Mouse (Mus musculus) heart, embryonic 14.5 days (tissue): Measurements from ENCODE around the gene Ggact. TPM values are rescaled to one million over a fixed set of nuclear protein-coding genes. Genes with fewer than 3 reads are reported as not detected.

ENCODE experiments used
- ATAC-seq: fragments of 200-750 bp; cut with Nextera tagmentation; 2 replicates; pipeline ENCODE4 v1.8.0; 2017; ENCODE audit warnings: low read depth, moderate TSS enrichment; ENCODE audit not compliant: insufficient number of reproducible peaks, insufficient read depth, low FRiP score
- H3K27ac ChIP-seq, 2 experiments: fragments of 200-500 bp in 1 of 2; fragments of 300-500 bp in 1 of 2; sonication (generic) in 1 of 2; replicated peaks in 1 of 2; 2 replicates each; pipeline ENCODE4 v1.5.1; 2012 to 2014; ENCODE audit warnings: low read depth in 2 of 2, low read length in 2 of 2, control low read depth in 1 of 2, mild to moderate bottlenecking in 1 of 2, mixed read lengths in 1 of 2; ENCODE audit not compliant: control insufficient read depth in 1 of 2, insufficient read depth in 1 of 2
- H3K27me3 ChIP-seq: fragments of 300-500 bp; sonication (generic); 2 replicates; pipeline ENCODE4 v1.6.1; 2014; ENCODE audit warnings: mild to moderate bottlenecking, low read length, control low read depth; ENCODE audit not compliant: control insufficient read depth, insufficient read depth
- H3K36me3 ChIP-seq: fragments of 300-500 bp; sonication (generic); 2 replicates; pipeline ENCODE4 v1.6.1; 2014; ENCODE audit warnings: mild to moderate bottlenecking, control low read depth, low read length, mixed read lengths; ENCODE audit not compliant: control insufficient read depth, insufficient read depth
- H3K4me1 ChIP-seq, 2 experiments: fragments of 200-500 bp in 1 of 2; fragments of 300-500 bp in 1 of 2; sonication (generic) in 1 of 2; 2 replicates each; pipeline ENCODE4 v1.6.1; 2012 to 2014; ENCODE audit warnings: low read length in 2 of 2, control low read depth in 1 of 2, mixed read lengths in 1 of 2; ENCODE audit not compliant: control insufficient read depth in 2 of 2, insufficient read depth in 2 of 2
- H3K4me2 ChIP-seq: fragments of 300-500 bp; sonication (generic); 2 replicates; pipeline ENCODE4 v1.6.1; 2014; ENCODE audit warnings: mild to moderate bottlenecking, low read length
- H3K4me3 ChIP-seq, 2 experiments: fragments of 200-500 bp in 1 of 2; fragments of 300-500 bp in 1 of 2; sonication (generic) in 1 of 2; 2 replicates each; pipeline ENCODE4 v1.5.1; 2012 to 2014; ENCODE audit warnings: low read length in 2 of 2, mild to moderate bottlenecking in 2 of 2, control low read depth in 1 of 2, low read depth in 1 of 2, moderate library complexity in 1 of 2; ENCODE audit not compliant: control insufficient read depth in 1 of 2, insufficient read depth in 1 of 2
- H3K9ac ChIP-seq: fragments of 300-500 bp; sonication (generic); 2 replicates; pipeline ENCODE4 v1.6.1; 2014; ENCODE audit warnings: mild to moderate bottlenecking, low read length
- H3K9me3 ChIP-seq: fragments of 300-500 bp; sonication (generic); 2 replicates; pipeline ENCODE4 v1.6.1; 2016; ENCODE audit warnings: low read length, control low read depth; ENCODE audit not compliant: control insufficient read depth
- WGBS: fragments of 180-500 bp; shearing (Covaris S2); extraction: QIAGEN DNeasy Blood & Tissue Kit; methylation state at CpG from one replicate; pipeline ENCODE4 v1.1.7; 2014; 5-methylcytosine and 5-hydroxymethylcytosine counted together
- polyA plus RNA-seq: library from polyadenylated mRNA; unstranded; fragments of >200 nt; fragmentation: Nextera tagmentation; extraction: Ambion mirVana; gene quantifications from 2 replicates; pipeline ENCODE4 v1.2.1, GENCODE M21; 2014

Ggact gene
- polyA plus RNA-seq, 1 experiment from 2014 or later = 18.9 TPM

DNA sequence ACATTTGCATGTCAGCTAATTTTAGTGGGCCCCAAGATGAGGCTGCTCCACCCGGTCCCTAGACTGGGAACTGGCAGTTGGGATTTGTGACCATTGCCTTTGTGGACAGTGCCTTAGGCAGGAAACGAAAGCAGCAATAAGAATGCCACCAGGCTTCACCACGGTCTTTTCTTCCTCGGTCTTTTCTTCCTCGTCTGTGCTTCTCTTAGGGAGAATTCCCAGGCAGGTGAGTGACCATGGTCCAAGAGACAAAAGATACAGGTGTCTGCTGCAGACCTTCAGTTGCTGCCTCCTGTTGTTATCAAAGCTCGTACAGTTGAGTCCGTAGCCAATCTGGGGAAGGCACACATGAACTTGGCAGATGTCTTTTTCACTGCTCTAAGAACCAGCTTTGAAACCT, 33.3 kb downstream of the Ggact start:
- Histone ChIP-seq H3K27ac (no peak overlapping the region), H3K4me2 (no peak overlapping the region), H3K27me3 (no peaks in the 10 kb centered on the region), H3K36me3 (no peaks in the 10 kb centered on the region), H3K4me3 (no peak overlapping the region), H3K4me1 (peaks cover 3 to 6% of the 10 kb centered on the region in 2 experiments), H3K9ac (no peak overlapping the region), H3K9me3 (no peaks in the 10 kb centered on the region)
- no peak for ATAC-seq
- WGBS = 77% methylated on average over 7 of the region's 7 CpGs

GRCm38 (mm10) chr14:122877787-122878186, 35.8 kb downstream of the Ggact start:
- Histone ChIP-seq H3K27ac (no peak overlapping the region), H3K9me3 (no peaks in the 10 kb centered on the region), H3K36me3 (no peaks in the 10 kb centered on the region), H3K4me1 (peaks cover 7 to 14% of the 10 kb centered on the region in 2 experiments), H3K9ac (no peak overlapping the region), H3K4me2 (no peak overlapping the region), H3K27me3 (no peaks in the 10 kb centered on the region), H3K4me3 (no peak overlapping the region)
- 77% methylated on average over 3 of the region's 3 CpGs for WGBS
- ATAC-seq = no peak

DNA sequence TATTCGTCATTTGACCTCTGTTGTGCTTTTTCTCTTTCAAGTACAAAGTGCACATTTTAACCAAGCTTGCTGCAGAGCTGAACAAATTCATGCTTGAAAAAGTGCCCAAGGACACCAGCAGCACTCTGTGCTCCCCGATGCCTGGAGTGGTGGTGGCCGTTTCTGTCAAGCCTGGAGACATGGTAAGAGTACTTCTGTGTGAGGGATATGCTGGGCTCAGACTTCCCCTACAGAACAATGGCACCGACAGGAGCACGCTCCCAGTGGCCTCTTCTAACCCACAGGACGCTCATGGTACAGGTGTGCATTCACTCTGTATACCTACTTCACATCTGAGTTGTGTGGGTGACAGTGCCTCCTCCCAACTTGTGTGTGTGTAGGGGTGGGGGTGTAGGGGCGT, 36.8 kb downstream of the Ggact start:
- WGBS = 64% methylated on average over 7 of the region's 7 CpGs
- H3K27ac ChIP-seq = no peak overlapping the region
- no peak overlapping the region for H3K9ac ChIP-seq

DNA sequence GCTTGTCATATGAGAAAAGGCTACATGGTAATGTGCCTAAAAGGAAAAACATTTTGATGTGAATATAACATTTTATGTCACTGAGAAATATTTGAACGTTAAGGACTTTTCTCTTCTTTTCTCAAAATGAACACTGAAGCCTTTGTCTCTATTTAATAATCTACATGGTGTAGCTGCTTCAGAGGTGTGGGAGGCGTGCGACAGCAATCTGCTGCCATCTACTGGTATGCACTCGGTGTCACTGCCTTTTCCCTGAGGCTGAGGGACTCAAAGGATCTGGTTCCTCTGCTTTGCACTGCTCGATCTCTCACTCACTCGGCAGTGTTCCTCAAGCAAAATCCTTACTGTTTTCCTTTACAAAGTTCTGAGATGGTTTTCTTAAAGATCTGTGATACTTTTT, 37.4 kb downstream of the Ggact start:
- WGBS = 2% methylated on average over 6 of the region's 6 CpGs
- Histone ChIP-seq H3K27me3 (no peaks in the 10 kb centered on the region), H3K9ac (no peak overlapping the region), H3K36me3 (no peaks in the 10 kb centered on the region), H3K4me1 (peaks cover 10 to 22% of the 10 kb centered on the region in 2 experiments), H3K27ac (no peak overlapping the region), H3K4me2 (no peak overlapping the region), H3K4me3 (no peak overlapping the region), H3K9me3 (no peaks in the 10 kb centered on the region)
- ATAC-seq = no peak

More for the DNA sequence above, 36.8 kb downstream of the Ggact start:
- H3K4me1 ChIP-seq = peaks cover 10 to 21% of the 10 kb centered on the region in 2 experiments
- ATAC-seq = no peak
- H3K4me2 ChIP-seq = no peak overlapping the region
- H3K27me3 ChIP-seq = no peaks in the 10 kb centered on the region
- H3K36me3 ChIP-seq = no peaks in the 10 kb centered on the region
- H3K9me3 ChIP-seq = no peaks in the 10 kb centered on the region
- H3K4me3 ChIP-seq = no peak overlapping the region

DNA sequence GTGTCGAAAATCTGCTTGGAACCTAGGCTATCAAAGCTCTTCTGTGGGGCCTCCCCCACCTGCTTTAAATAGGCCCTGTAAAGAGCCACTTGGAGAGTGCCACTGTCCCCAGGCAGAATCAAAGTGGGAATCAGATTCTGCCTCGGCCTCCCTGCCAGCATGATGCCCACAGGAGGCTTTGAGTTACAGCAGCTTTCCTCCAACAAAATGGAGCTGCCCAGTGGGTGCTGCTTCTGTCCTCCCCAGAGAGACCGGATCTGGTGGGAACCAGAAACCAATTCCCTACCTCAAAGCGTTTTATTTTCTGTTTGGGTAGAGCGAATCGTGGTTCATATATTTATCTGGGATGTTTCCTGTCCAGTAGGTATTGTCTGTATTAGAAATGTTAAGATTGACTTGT, 37.9 kb downstream of the Ggact start:
- H3K27ac ChIP-seq = no peak overlapping the region
- no peak overlapping the region for H3K4me3 ChIP-seq
- no peak overlapping the region for H3K9ac ChIP-seq
- no peaks in the 10 kb centered on the region for H3K9me3 ChIP-seq
- 48% methylated on average over 6 of the region's 6 CpGs for WGBS
- no peaks in the 10 kb centered on the region for H3K27me3 ChIP-seq
- no peaks in the 10 kb centered on the region for H3K36me3 ChIP-seq
- H3K4me1 ChIP-seq = peaks cover 10 to 22% of the 10 kb centered on the region in 2 experiments
- ATAC-seq = no peak
- no peak overlapping the region for H3K4me2 ChIP-seq

DNA sequence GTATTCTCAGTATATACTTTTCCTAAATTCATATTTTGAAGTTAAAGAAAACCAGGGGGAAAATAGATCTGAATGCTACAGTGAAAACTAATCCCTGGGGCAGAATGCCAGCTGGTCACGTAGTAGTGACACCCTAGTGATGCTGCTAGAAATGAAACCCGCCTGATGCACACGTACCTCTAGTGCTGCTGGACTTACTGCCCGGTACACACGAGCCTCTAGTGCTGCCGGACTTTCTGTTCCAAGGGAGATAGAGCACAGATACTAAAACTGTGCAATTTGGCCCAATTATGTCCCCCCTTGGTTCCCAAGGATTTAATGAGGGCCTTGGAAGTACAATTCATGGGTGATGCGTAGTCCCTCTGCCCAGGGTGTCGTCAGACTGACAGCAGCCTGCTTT, 38.5 kb downstream of the Ggact start:
- Histone ChIP-seq H3K4me3 (no peak overlapping the region), H3K4me2 (no peak overlapping the region), H3K4me1 (peaks cover 10 to 22% of the 10 kb centered on the region in 2 experiments), H3K27me3 (no peaks in the 10 kb centered on the region), H3K9me3 (no peaks in the 10 kb centered on the region), H3K27ac (no peak overlapping the region), H3K9ac (no peak overlapping the region), H3K36me3 (no peaks in the 10 kb centered on the region)
- ATAC-seq = no peak
- 62% methylated on average over 8 of the region's 8 CpGs for WGBS

DNA sequence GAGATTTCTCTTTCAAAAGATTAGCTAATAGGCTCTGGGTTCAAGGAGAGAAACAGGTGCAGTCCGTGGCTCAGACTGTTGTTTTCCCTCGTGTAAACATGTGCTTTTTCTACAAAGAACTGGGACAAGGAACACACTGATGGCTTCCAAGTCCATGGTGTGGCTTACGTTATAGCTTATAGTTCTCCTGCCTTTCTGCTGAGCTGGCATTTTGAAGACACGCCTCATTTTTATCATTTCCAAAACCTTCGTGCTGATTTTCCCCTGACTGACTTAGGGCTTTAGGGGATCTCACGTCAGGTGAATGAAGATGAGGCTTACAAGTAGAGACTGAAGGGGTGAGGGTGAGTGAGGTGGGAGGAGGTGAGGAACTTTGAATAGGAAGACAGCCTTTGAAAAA, 40.9 kb downstream of the Ggact start:
- Histone ChIP-seq H3K27me3 (no peaks in the 10 kb centered on the region), H3K9ac (no peak overlapping the region), H3K27ac (no peak overlapping the region), H3K4me3 (no peak overlapping the region), H3K4me1 (peaks cover 10 to 32% of the 10 kb centered on the region in 2 experiments), H3K9me3 (no peaks in the 10 kb centered on the region), H3K36me3 (no peaks in the 10 kb centered on the region), H3K4me2 (no peak overlapping the region)
- whole genome bisulfite sequencing = 82% methylated on average over 6 of the region's 6 CpGs
- ATAC-seq = no peak

GRCm38 (mm10) chr14:122871841-122872580, 41.5 kb downstream of the Ggact start:
- no peaks in the 10 kb centered on the region for H3K36me3 ChIP-seq
- H3K27me3 ChIP-seq = no peaks in the 10 kb centered on the region
- H3K4me3 ChIP-seq = no peak overlapping the region
- no peak overlapping the region for H3K9ac ChIP-seq
- H3K4me1 ChIP-seq = peaks cover 10 to 35% of the 10 kb centered on the region in 2 experiments
- no peak for ATAC-seq
- H3K27ac ChIP-seq = no peak overlapping the region
- 40% methylated on average over 4 of the region's 4 CpGs for WGBS
- no peaks in the 10 kb centered on the region for H3K9me3 ChIP-seq
- no peak overlapping the region for H3K4me2 ChIP-seq
